In the genomic region with DNA sequence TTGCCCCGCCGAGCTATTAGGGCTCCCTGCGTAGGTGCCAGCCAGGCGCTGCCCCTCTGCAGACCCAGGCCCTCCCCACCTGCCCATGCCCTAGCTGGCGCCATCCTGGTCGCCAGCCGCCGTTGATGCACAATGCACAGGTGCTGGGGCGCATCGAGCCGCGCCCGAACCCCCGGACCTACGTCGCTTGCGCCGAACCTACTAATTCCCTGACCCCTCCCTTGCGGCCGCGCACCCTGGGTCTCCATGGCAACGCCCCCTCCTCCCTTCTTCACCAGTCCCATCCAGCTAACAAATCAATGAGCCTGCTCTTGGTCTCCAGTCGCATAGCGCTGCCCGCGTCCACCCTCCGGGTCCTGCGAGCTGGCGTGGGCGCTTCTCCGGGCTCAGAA, we compare ENCODE assay signal across 8 mouse cellular contexts. TPM values are rescaled to one million over a fixed set of nuclear protein-coding genes. Genes with fewer than 3 reads are reported as not detected.
DNase-seq lines count a peak whose midpoint lies in the region; ATAC-seq lines count a peak whose summit lies in the region.

No protein-coding gene starts in this region.

- WGBS in forebrain, embryonic 11.5 days = under 1% methylated on average over 31 of the region's 31 CpGs
- under 1% methylated on average over 30 of the region's 31 CpGs for WGBS in liver, embryonic 11.5 days

- H3K36me3 ChIP-seq in forebrain, embryonic 11.5 days (ENCODE audit: control insufficient read depth, insufficient read depth, low read length) = no peaks in the 10 kb centered on the region
- no peaks in the 10 kb centered on the region for H3K36me3 ChIP-seq in liver, embryonic 11.5 days (ENCODE audit: control insufficient read depth, insufficient read depth, low read length)

- H3K27ac ChIP-seq in forebrain, embryonic 11.5 days (ENCODE audit: low read depth, low read length) = 0 out of 2 replicates have a peak overlapping the region, but pooled peaks have one; percentile 31
- H3K27ac ChIP-seq in liver, embryonic 11.5 days (ENCODE audit: low read depth, low read length) = no peak overlapping the region

- ATAC-seq in forebrain, embryonic 11.5 days (replicated peaks; ENCODE audit: low FRiP score) = no peak; the same call in none of the 2 replicates
- ATAC-seq in liver, embryonic 11.5 days (replicated peaks; ENCODE audit: low FRiP score) = peak; percentile 53

- peak overlapping the region; percentile 98 for H3K4me2 ChIP-seq in forebrain, embryonic 11.5 days (ENCODE audit: low read depth, low read length, severe bottlenecking)
- H3K4me2 ChIP-seq in liver, embryonic 11.5 days = peak overlapping the region; percentile 92

- peak overlapping the region; percentile 63 for H3K4me3 ChIP-seq in forebrain, embryonic 11.5 days (ENCODE audit: low read depth, low read length)
- peak overlapping the region; percentile 75 for H3K4me3 ChIP-seq in liver, embryonic 11.5 days (ENCODE audit: low read depth, low read length)

- peaks cover 46% of the 10 kb centered on the region for H3K4me1 ChIP-seq in forebrain, embryonic 11.5 days (replicated peaks; ENCODE audit: control insufficient read depth, insufficient read depth, low read length)
- H3K4me1 ChIP-seq in liver, embryonic 11.5 days (replicated peaks; ENCODE audit: control insufficient read depth, insufficient read depth, low read length) = peaks cover 50% of the 10 kb centered on the region

- DNase-seq in kidney, postnatal 10 days = peak; percentile 74
- no peak for DNase-seq in kidney, adult 9 months
- DNase-seq in NIH3T3 (ENCODE audit: low read depth) = peak; percentile 60
- DNase-seq in forebrain, embryonic 11.5 days (ENCODE audit: low spot score) = peak; percentile 89
- DNase-seq in liver, embryonic 11.5 days (ENCODE audit: low spot score) = no peak
- DNase-seq in retina, postnatal 1 day = peak; percentile 88
- no peak for DNase-seq in thymus, postnatal 10 days (ENCODE audit: low spot score in 2 of 2)
- no peak for DNase-seq in ovary, postnatal 10 days (ENCODE audit: low spot score)

- H3K27me3 ChIP-seq in forebrain, embryonic 11.5 days (ENCODE audit: control insufficient read depth, insufficient read depth, low read length) = peaks cover 76% of the 10 kb centered on the region
- H3K27me3 ChIP-seq in liver, embryonic 11.5 days (replicated peaks; ENCODE audit: control insufficient read depth, insufficient read depth, low read length) = peaks cover 86% of the 10 kb centered on the region

- H3K9me3 ChIP-seq in forebrain, embryonic 11.5 days (ENCODE audit: control insufficient read depth, low read length) = no peaks in the 10 kb centered on the region
- no peaks in the 10 kb centered on the region for H3K9me3 ChIP-seq in liver, embryonic 11.5 days (ENCODE audit: control insufficient read depth, low read length)

- peak overlapping the region; percentile 71 for H3K9ac ChIP-seq in forebrain, embryonic 11.5 days (ENCODE audit: low read length)
- H3K9ac ChIP-seq in liver, embryonic 11.5 days (ENCODE audit: low read depth, low read length) = peak overlapping the region; percentile 44

RNA-seq across cellular contexts. Expression of a gene that starts 0.6 kb away (rescaled TPM):
- polyA plus RNA-seq in forebrain, embryonic 11.5 days (2014; fragmentation: Nextera tagmentation; extraction: Ambion mirVana) = 9.5 and 11.2 TPM in 2 replicates
- 6.5 and 7.1 TPM in 2 replicates for polyA plus RNA-seq in liver, embryonic 11.5 days (2014; fragmentation: Nextera tagmentation; extraction: Ambion mirVana)

RNA-seq across cellular contexts. Expression of a gene that starts 18.6 kb away (rescaled TPM):
- 101 and 103 TPM in 2 replicates for polyA plus RNA-seq in forebrain, embryonic 11.5 days (2014; fragmentation: Nextera tagmentation; extraction: Ambion mirVana)
- 22.1 and 22.2 TPM in 2 replicates for polyA plus RNA-seq in liver, embryonic 11.5 days (2014; fragmentation: Nextera tagmentation; extraction: Ambion mirVana)

RNA-seq across cellular contexts. Expression of a gene that starts 44.7 kb away (rescaled TPM):
- 6.4 and 7.0 TPM in 2 replicates for polyA plus RNA-seq in forebrain, embryonic 11.5 days (2014; fragmentation: Nextera tagmentation; extraction: Ambion mirVana)
- 5.1 TPM in 2 replicates for polyA plus RNA-seq in liver, embryonic 11.5 days (2014; fragmentation: Nextera tagmentation; extraction: Ambion mirVana)

RNA-seq across cellular contexts. Expression of a gene that starts 53.3 kb away (rescaled TPM):
- not detected in 2 replicates for polyA plus RNA-seq in forebrain, embryonic 11.5 days (2014; fragmentation: Nextera tagmentation; extraction: Ambion mirVana)
- polyA plus RNA-seq in liver, embryonic 11.5 days (2014; fragmentation: Nextera tagmentation; extraction: Ambion mirVana) = not detected in 2 replicates

Comparison
In these comparisons a context has a peak if more than half of its experiments do, and no peak if none do; other contexts are left out.
1. DNase-seq: peak in kidney, postnatal 10 days (single experiment), NIH3T3 (single experiment), forebrain, embryonic 11.5 days (single experiment) and retina, postnatal 1 day (single experiment); none in kidney, adult 9 months (single experiment), liver, embryonic 11.5 days (single experiment), thymus, postnatal 10 days (0 of 2) and ovary, postnatal 10 days (single experiment).